Mouse (Mus musculus): ENCODE data around the gene Hnrnpa0. TPM values are rescaled to one million over a fixed set of nuclear protein-coding genes. Genes with fewer than 3 reads are reported as not detected.
"Not testable (repeated sequence)": the region's sequence is repeated elsewhere in the genome, so short reads cannot be mapped to it uniquely, and the experiment has no call there.

Hnrnpa0 gene
- total RNA-seq (2017), result 80.9 and 118 TPM in 2 replicates

DNA sequence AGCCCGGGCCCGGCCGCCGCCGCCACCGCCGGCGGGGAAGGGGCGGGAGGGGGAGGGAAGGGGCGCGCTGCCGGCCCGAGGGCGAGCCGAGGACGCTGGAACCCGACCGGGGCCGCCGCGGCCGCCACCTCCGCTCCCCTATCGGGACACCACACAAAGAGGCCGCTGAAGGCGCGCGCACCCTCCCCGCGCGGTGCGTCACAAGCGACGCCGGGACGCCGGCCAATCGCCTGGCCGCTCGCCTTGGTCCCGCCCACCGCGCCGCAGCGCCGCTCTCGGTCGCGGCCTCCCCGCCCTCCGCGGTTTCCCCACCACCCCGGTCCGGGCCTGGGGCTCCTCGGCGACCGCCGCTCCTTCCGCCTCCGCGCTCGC is at the start of gene Hnrnpa0:
TSS of gene Hnrnpa0 (minus strand) at position 161 of the 372 bp plus-strand sequence.
- ATAC-seq (replicated peaks in 1 of 2; ENCODE audit: insufficient read depth in 1 of 2, low FRiP score in 2 of 2, low TSS enrichment in 1 of 2, low read depth in 1 of 2, poor library complexity in 2 of 2, severe bottlenecking in 2 of 2), result peak; percentile 58 to 73

GRCm38 (mm10) chr13:58177511-58178208 is 49.3 kb upstream of the Hnrnpa0 start:
- ATAC-seq (replicated peaks in 1 of 2; ENCODE audit: insufficient read depth in 1 of 2, low FRiP score in 2 of 2, low TSS enrichment in 1 of 2, low read depth in 1 of 2, poor library complexity in 2 of 2, severe bottlenecking in 2 of 2), result no peak

DNA sequence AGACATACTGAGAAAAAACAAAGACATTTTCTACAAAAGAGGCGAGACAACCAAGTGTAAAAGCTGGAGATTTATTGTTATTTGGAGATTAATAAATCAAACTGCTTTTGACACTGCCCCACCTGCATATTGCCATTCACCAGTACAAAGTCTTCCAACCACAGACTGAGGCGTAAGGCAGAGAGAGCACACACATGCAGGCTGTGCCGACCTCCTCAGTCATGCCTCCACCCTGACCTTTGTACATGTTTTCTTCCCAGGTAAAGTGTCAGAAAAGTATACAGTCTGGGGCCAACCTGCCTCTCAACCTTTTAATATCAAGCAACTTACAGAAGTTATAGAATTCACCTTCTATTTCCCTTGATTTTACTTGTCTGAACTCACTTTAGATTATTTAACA is 47.7 kb upstream of the Hnrnpa0 start:
- ATAC-seq (replicated peaks in 1 of 2; ENCODE audit: insufficient read depth in 1 of 2, low FRiP score in 2 of 2, low TSS enrichment in 1 of 2, low read depth in 1 of 2, poor library complexity in 2 of 2, severe bottlenecking in 2 of 2), result no peak

DNA sequence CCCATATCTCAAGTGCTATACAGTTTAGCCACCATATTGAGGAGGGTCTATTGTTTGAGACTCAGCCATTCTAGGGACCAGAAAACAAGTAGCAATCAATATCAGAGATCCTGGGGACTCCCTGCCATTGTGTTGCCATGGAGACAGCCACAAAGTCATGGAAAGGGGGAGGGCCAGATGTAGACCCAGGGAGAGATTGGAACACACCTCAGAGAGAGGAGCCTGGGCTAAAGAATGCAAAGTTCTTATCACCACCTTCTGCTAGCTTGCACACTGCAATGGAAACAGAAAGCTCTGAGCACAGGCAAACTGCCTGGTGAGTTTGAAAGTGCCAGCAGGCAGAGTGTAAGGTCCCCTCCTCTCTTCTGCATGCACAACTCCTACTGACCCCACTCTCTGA is 39.8 kb upstream of the Hnrnpa0 start:
- no peak for ATAC-seq (replicated peaks in 1 of 2; ENCODE audit: insufficient read depth in 1 of 2, low FRiP score in 2 of 2, low TSS enrichment in 1 of 2, low read depth in 1 of 2, poor library complexity in 2 of 2, severe bottlenecking in 2 of 2)

DNA sequence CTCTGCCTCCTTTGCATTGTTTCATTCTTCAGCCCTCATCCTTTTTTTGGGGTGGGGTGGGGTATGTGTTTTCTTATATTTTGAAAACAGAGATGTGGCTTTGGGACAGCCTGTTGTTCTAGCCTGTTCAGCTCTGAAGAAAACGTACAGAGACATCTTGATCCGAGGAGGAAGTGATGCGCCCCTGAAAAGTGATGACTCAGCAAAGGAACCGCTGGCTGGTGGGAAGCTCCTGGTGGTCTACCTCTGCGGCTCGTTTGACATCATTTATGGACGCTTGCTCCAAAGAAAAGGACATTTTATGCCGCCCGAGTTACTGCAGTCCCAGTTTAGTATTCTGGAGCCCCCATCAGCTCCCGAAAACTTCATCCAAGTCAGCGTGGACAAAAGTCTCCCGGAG is 35.0 kb upstream of the Hnrnpa0 start:
- no peak for ATAC-seq (replicated peaks in 1 of 2; ENCODE audit: insufficient read depth in 1 of 2, low FRiP score in 2 of 2, low TSS enrichment in 1 of 2, low read depth in 1 of 2, poor library complexity in 2 of 2, severe bottlenecking in 2 of 2)

GRCm38 (mm10) chr13:58160761-58161160 is 32.4 kb upstream of the Hnrnpa0 start:
- no peak for ATAC-seq (replicated peaks in 1 of 2; ENCODE audit: insufficient read depth in 1 of 2, low FRiP score in 2 of 2, low TSS enrichment in 1 of 2, low read depth in 1 of 2, poor library complexity in 2 of 2, severe bottlenecking in 2 of 2)

GRCm38 (mm10) chr13:58158099-58158912 is 29.9 kb upstream of the Hnrnpa0 start:
- ATAC-seq (replicated peaks in 1 of 2; ENCODE audit: insufficient read depth in 1 of 2, low FRiP score in 2 of 2, low TSS enrichment in 1 of 2, low read depth in 1 of 2, poor library complexity in 2 of 2, severe bottlenecking in 2 of 2), result peak; percentile 69 to 77

DNA sequence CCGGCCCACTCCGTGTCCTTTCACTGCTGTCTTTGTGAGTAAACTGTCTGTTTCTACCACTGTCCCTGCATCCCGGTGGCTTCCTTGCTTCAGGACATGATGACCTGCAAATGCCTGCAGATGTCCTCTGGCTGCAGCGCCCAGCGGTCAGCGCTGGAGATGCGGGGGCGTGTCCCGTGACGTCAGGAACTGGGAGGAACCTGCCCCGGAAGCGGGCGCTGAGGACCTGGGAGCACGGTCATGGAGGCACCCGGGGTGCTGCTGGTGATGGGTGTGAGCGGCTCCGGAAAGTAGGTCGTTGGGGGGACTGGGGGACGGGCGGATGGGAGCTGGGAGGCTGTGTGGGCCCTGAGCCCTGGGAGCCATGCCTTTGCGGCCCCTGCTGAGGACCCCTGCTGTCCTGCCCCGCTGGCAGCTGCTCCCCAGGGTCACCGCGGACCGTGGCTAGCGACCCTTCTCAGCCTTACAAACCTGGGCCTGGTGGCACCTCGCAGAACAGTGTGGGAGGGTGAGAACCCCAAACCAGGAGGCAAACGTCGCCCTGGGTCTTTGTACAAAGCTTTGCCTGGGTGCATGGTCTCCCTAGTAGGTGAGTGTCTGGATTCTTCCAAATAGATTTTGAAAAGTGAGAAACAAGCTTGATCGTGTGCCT is 29.2 kb upstream of the Hnrnpa0 start, which contains the start of gene Idnk:
TSS of gene Idnk (plus strand) at position 203 of the 652 bp plus-strand sequence.
- ATAC-seq (replicated peaks in 1 of 2; ENCODE audit: insufficient read depth in 1 of 2, low FRiP score in 2 of 2, low TSS enrichment in 1 of 2, low read depth in 1 of 2, poor library complexity in 2 of 2, severe bottlenecking in 2 of 2), result peak; percentile 68 to 87

DNA sequence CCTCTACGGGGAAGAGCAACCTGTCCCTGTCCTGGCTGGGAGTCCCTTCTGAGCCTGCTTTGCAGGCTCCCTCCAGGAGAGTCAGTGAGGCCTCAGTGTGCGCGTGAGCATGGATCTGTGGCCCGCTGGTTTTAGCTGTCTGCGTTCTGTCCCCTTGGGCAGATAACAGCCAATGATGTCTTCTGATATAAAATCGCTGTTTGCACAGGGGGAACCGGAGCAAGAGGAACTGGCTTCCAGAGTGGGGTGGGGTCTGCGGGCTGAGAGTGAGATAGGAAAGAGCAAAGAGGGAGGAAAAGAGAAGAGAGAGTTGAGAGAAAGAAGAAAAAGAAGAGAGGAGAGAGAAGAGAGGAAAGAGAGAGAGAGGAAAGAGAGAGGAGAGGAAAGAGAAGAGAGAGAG is 28.7 kb upstream of the Hnrnpa0 start:
- ATAC-seq (replicated peaks in 1 of 2; ENCODE audit: insufficient read depth in 1 of 2, low FRiP score in 2 of 2, low TSS enrichment in 1 of 2, low read depth in 1 of 2, poor library complexity in 2 of 2, severe bottlenecking in 2 of 2), result no peak

DNA sequence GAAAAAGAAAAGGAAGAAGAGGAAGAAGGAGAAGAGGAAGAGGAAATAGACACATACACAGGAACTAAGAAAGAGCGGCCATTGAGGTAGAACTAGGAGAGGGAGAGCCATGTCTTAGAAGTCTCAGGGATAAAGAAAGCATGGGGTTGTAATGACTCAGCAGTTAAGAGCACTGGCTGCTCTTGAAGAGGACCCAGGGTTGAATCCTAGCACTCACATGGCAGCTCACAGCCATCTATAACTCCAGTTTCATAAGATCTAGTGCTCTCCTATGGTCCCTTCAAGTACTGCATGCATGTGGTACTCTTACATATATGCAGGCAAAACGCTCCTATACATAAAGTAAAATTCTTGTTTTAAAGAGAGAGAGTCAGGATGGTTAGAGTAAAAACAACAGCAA is 27.7 kb upstream of the Hnrnpa0 start:
- ATAC-seq (replicated peaks in 1 of 2; ENCODE audit: insufficient read depth in 1 of 2, low FRiP score in 2 of 2, low TSS enrichment in 1 of 2, low read depth in 1 of 2, poor library complexity in 2 of 2, severe bottlenecking in 2 of 2), result no peak

GRCm38 (mm10) chr13:58150442-58150841 is 22.1 kb upstream of the Hnrnpa0 start:
- no peak for ATAC-seq (replicated peaks in 1 of 2; ENCODE audit: insufficient read depth in 1 of 2, low FRiP score in 2 of 2, low TSS enrichment in 1 of 2, low read depth in 1 of 2, poor library complexity in 2 of 2, severe bottlenecking in 2 of 2)

DNA sequence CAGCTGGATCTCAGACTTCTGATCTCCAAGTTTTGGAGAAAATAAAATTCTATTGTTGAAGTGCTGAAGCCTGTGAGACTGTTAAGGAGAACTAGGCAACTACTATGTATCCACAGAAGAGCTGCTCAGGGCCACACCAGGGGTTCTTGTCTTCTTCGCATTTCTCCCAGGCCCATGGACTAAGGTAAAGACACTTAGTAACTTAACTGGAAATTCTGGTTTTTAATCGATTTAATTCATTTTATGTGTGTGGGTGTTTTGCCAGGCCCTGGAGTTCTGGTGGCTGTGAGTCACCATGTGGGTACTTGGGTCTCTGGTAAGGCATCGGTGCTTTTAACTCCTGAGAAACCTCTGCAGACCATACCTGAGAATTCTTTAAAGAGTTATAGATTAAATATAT is 21.3 kb upstream of the Hnrnpa0 start:
- no peak for ATAC-seq (replicated peaks in 1 of 2; ENCODE audit: insufficient read depth in 1 of 2, low FRiP score in 2 of 2, low TSS enrichment in 1 of 2, low read depth in 1 of 2, poor library complexity in 2 of 2, severe bottlenecking in 2 of 2)

GRCm38 (mm10) chr13:58149033-58149558 is 20.7 kb upstream of the Hnrnpa0 start:
- ATAC-seq (replicated peaks in 1 of 2; ENCODE audit: insufficient read depth in 1 of 2, low FRiP score in 2 of 2, low TSS enrichment in 1 of 2, low read depth in 1 of 2, poor library complexity in 2 of 2, severe bottlenecking in 2 of 2), result peak in 1 of 2 experiments; percentile 71; a peak in 3 of 4 replicates

GRCm38 (mm10) chr13:58148256-58148831 is 20.0 kb upstream of the Hnrnpa0 start:
- peak; percentile 80 to 81 for ATAC-seq (replicated peaks in 1 of 2; ENCODE audit: insufficient read depth in 1 of 2, low FRiP score in 2 of 2, low TSS enrichment in 1 of 2, low read depth in 1 of 2, poor library complexity in 2 of 2, severe bottlenecking in 2 of 2)

- no peak for ATAC-seq (replicated peaks in 1 of 2; ENCODE audit: insufficient read depth in 1 of 2, low FRiP score in 2 of 2, low TSS enrichment in 1 of 2, low read depth in 1 of 2, poor library complexity in 2 of 2, severe bottlenecking in 2 of 2)
These were observed 19.4 kb upstream of the Hnrnpa0 start for GRCm38 (mm10) chr13:58147760-58148159.

DNA sequence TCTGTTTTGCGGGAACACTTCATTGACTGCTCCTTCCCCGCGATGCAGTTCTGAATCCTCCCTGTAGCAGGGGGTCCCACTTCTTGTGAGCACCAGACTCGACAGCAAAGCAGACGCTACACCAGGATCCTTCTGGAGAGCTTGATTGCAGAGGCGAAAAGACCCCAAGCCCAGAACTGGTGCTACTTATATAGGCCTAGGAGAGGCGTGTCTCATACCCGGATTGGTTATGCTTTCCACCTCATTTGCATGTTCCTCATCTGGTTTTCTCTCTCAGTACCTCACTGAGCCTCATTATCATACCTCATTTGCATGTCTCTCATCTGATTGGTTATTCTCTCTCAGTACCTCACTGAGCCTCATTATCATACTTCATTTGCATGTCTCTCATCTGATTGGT is 18.2 kb upstream of the Hnrnpa0 start:
- ATAC-seq (replicated peaks in 1 of 2; ENCODE audit: insufficient read depth in 1 of 2, low FRiP score in 2 of 2, low TSS enrichment in 1 of 2, low read depth in 1 of 2, poor library complexity in 2 of 2, severe bottlenecking in 2 of 2), result not testable (repeated sequence)

- no peak for ATAC-seq (replicated peaks in 1 of 2; ENCODE audit: insufficient read depth in 1 of 2, low FRiP score in 2 of 2, low TSS enrichment in 1 of 2, low read depth in 1 of 2, poor library complexity in 2 of 2, severe bottlenecking in 2 of 2)
These were observed 3.3 kb upstream of the Hnrnpa0 start for GRCm38 (mm10) chr13:58131692-58132091.

All from hematopoietic stem cell, adult 5-6 weeks (primary cell).